Mouse (Mus musculus) granulocyte monocyte progenitor cell, adult 5-6 weeks (primary cell): ENCODE data around the gene Glt28d2. TPM values are rescaled to one million over a fixed set of nuclear protein-coding genes. Genes with fewer than 3 reads are reported as not detected.

Source experiments
- ATAC-seq: replicated peaks from 2 replicates; pipeline ENCODE4 v1.8.0; 2016; ENCODE audit warnings: mild to moderate bottlenecking, moderate TSS enrichment, inconsistent platforms; ENCODE audit not compliant: poor library complexity, severe bottlenecking
- total RNA-seq, 2 experiments: library from RNA; stranded (forward) in 1 of 2; stranded (reverse) in 1 of 2; fragments of 200-712, 200-1000 nt in 1 of 2; fragments of >200 nt in 1 of 2; fragmentation: Nextera tagmentation in 1 of 2; gene quantifications; 2 replicates each; pipeline ENCODE4 v1.2.3; 2014 to 2017

The Glt28d2 gene
- total RNA-seq, 2 experiments from 2014 or later = not detected

GRCm38 (mm10) chr3:85880068-85880467, 7.2 kb downstream of the Glt28d2 start:
- no peak for ATAC-seq

- ATAC-seq = no peak
Measured at GRCm38 (mm10) chr3:85878911-85879310, 8.4 kb downstream of the Glt28d2 start.

- ATAC-seq = no peak
Measured at GRCm38 (mm10) chr3:85863996-85864395, 23.3 kb downstream of the Glt28d2 start.

GRCm38 (mm10) chr3:85862886-85863285, 24.4 kb downstream of the Glt28d2 start:
- no peak for ATAC-seq

GRCm38 (mm10) chr3:85860996-85861395, 26.3 kb downstream of the Glt28d2 start:
- peak; percentile 63 for ATAC-seq

- no peak for ATAC-seq
Measured at GRCm38 (mm10) chr3:85859311-85859710, 28.0 kb downstream of the Glt28d2 start.

- peak; percentile 48 for ATAC-seq
Measured at GRCm38 (mm10) chr3:85858140-85859135, 28.9 kb downstream of the Glt28d2 start.

- ATAC-seq = no peak
Measured at GRCm38 (mm10) chr3:85857083-85857482, 30.2 kb downstream of the Glt28d2 start.

- no peak for ATAC-seq
Measured at GRCm38 (mm10) chr3:85855947-85856346, 31.4 kb downstream of the Glt28d2 start.

GRCm38 (mm10) chr3:85855043-85855442, 32.3 kb downstream of the Glt28d2 start:
- no peak for ATAC-seq

- no peak for ATAC-seq
Measured at GRCm38 (mm10) chr3:85854143-85854542, 33.2 kb downstream of the Glt28d2 start.

GRCm38 (mm10) chr3:85853715-85854114, 33.6 kb downstream of the Glt28d2 start:
- ATAC-seq = no peak

- peak; percentile 95 for ATAC-seq
Measured at GRCm38 (mm10) chr3:85850079-85850478, 37.2 kb downstream of the Glt28d2 start.

- ATAC-seq = no peak
Measured at GRCm38 (mm10) chr3:85846316-85846715, 41.0 kb downstream of the Glt28d2 start.

GRCm38 (mm10) chr3:85845341-85845740, 42.0 kb downstream of the Glt28d2 start:
- no peak for ATAC-seq

- no peak for ATAC-seq
Measured at GRCm38 (mm10) chr3:85842881-85843218, 44.5 kb downstream of the Glt28d2 start.

GRCm38 (mm10) chr3:85842177-85842880, 45.0 kb downstream of the Glt28d2 start:
- ATAC-seq = no peak

- no peak for ATAC-seq
Measured at GRCm38 (mm10) chr3:85841454-85842176, 45.7 kb downstream of the Glt28d2 start.

- ATAC-seq = no peak
Measured at GRCm38 (mm10) chr3:85833627-85834026, 53.7 kb downstream of the Glt28d2 start.

- no peak for ATAC-seq
Measured at GRCm38 (mm10) chr3:85832490-85833155, 54.7 kb downstream of the Glt28d2 start.
